Mouse (Mus musculus): ENCODE results near the gene Ikzf5. TPM values are rescaled to one million over a fixed set of nuclear protein-coding genes. Genes with fewer than 3 reads are reported as not detected.

Ikzf5 gene
- total RNA-seq, 2 experiments from 2014 or later = 47.7 to 50.9 TPM

- DNase-seq (ENCODE audit: low spot score in 2 of 2) = no peak
Observed at GRCm38 (mm10) chr7:131356105-131356504, 54.2 kb downstream of the Ikzf5 start.

- peak in 1 of 2 experiments; percentile 22 for DNase-seq (ENCODE audit: low spot score in 2 of 2)
Observed at GRCm38 (mm10) chr7:131345856-131346541, 64.3 kb downstream of the Ikzf5 start.

Other genes starting within 250 kb of the Ikzf5 start
- not detected for gene 5430419D17Rik, start 236.1 kb downstream of the Ikzf5 start, total RNA-seq (2021)
- not detected for gene Cuzd1, start 88.2 kb downstream of the Ikzf5 start, total RNA-seq (2021)
- gene Fam24b, start 81.0 kb downstream of the Ikzf5 start, total RNA-seq (2021) = under 1 TPM in 1 of 2 experiments, not detected in 1; 0.50 TPM
- not detected for gene Fam24a, start 76.7 kb downstream of the Ikzf5 start, total RNA-seq (2021)
- gene 2310057M21Rik, start 47.8 kb downstream of the Ikzf5 start, total RNA-seq (2021) = 10 to 100 TPM; 32.4 to 33.3 TPM
- 10 to 100 TPM; 47.4 to 48.0 TPM for gene Pstk, start 39.4 kb downstream of the Ikzf5 start, total RNA-seq (2021)
- 100 to 1,000 TPM; 107 to 108 TPM for gene Acadsb, start 80 bp upstream of the Ikzf5 start, total RNA-seq (2021)
- not detected for gene Hmx3, start 132.3 kb upstream of the Ikzf5 start, total RNA-seq (2021)
- not detected for gene Hmx2, start 138.3 kb upstream of the Ikzf5 start, total RNA-seq (2021)
- 10 to 100 TPM; 60.9 to 63.2 TPM for gene Bub3, start 149.7 kb upstream of the Ikzf5 start, total RNA-seq (2021)

Measured in layer of hippocampus, adult 18-20 months (tissue).